Mouse (Mus musculus) midbrain, embryonic 15.5 days (tissue): ENCODE measurements around the gene Vsig2. TPM values are rescaled to one million over a fixed set of nuclear protein-coding genes. Genes with fewer than 3 reads are reported as not detected.

Experiments
- ATAC-seq: fragments of 200-750 bp; cut with Nextera tagmentation; replicated peaks from 2 replicates; pipeline ENCODE4 v1.8.0; 2017; ENCODE audit warnings: moderate TSS enrichment
- H3K27ac ChIP-seq: fragments of 300-500 bp; sonication (generic); 2 replicates; pipeline ENCODE4 v1.5.1; 2015; ENCODE audit warnings: mild to moderate bottlenecking, inconsistent platforms
- H3K27me3 ChIP-seq: fragments of 300-500 bp; sonication (generic); replicated peaks from 2 replicates; pipeline ENCODE4 v1.6.1; 2015; ENCODE audit warnings: inconsistent platforms
- H3K36me3 ChIP-seq: fragments of 300-500 bp; sonication (generic); replicated peaks from 2 replicates; pipeline ENCODE4 v1.6.1; 2015; ENCODE audit warnings: inconsistent platforms
- H3K4me1 ChIP-seq: fragments of 300-500 bp; sonication (generic); 2 replicates; pipeline ENCODE4 v1.6.1; 2015; ENCODE audit warnings: inconsistent platforms
- H3K4me2 ChIP-seq: fragments of 300-500 bp; sonication (generic); 2 replicates; pipeline ENCODE4 v1.6.1; 2015; ENCODE audit warnings: inconsistent platforms, mild to moderate bottlenecking, moderate library complexity
- H3K4me3 ChIP-seq: fragments of 300-500 bp; sonication (generic); 2 replicates; pipeline ENCODE4 v1.5.1; 2015; ENCODE audit warnings: mild to moderate bottlenecking, inconsistent platforms
- H3K9ac ChIP-seq: fragments of 300-500 bp; sonication (generic); 2 replicates; pipeline ENCODE4 v1.6.1; 2015; ENCODE audit warnings: mild to moderate bottlenecking, inconsistent platforms
- H3K9me3 ChIP-seq: fragments of 300-500 bp; sonication (generic); 2 replicates; pipeline ENCODE4 v1.6.1; 2016; ENCODE audit warnings: inconsistent platforms
- WGBS: fragments of 180-500 bp; shearing (Covaris S2); methylation state at CpG from one replicate; pipeline ENCODE4 v1.1.7; 2015; ENCODE audit warnings: mixed read lengths; 5-methylcytosine and 5-hydroxymethylcytosine counted together
- polyA plus RNA-seq: library from polyadenylated mRNA; unstranded; fragments of >200 nt; fragmentation: Nextera tagmentation; extraction: Ambion mirVana; gene quantifications from 2 replicates; pipeline ENCODE4 v1.2.1, GENCODE M21; 2015

The Vsig2 gene
- polyA plus RNA-seq, 1 experiment from 2014 or later: 0.59 TPM

DNA sequence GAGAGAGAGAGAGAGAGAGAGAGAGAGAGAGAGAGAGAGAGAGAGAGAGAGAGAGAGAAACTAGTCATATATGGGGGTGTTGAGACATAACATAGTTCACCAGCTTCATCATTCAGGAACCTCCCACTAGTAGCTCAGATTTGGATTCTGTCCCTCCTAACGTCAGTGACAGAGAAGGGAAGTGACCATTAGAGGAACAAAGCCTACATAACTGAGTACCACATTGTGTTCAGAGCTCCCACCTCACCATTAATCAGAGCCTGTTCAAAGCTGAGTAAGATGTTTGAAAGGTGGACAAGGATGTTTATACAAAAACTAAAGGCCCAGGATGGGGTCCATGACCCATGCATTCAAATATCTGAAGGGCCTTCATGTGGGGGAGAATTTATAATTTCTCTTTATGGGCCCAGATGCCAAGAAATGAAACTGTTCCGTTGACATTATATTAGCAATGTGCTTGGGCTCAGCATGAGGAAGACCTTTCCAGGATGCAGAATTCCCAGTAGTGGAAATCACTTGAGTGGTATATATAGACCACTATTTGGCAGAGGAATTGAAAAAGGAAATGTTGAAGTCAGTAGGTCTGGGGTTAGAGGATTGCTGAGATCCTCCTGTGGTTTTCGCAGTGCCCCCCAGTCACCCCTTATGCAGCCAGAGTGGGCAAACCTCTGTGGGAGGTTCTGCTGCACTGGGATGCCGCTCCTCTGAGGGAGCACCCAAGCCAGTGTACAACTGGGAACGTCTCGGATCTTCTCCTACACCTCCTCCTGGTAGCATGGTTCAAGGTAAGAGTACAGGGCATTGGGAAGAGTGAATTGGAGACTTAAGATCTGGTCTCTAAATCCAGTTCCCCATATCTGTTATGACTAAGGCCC lies 1.9 kb downstream of the Vsig2 start:
- Histone ChIP-seq H3K27me3 (peaks cover 18% of the 10 kb centered on the region), H3K4me3 (no peak overlapping the region), H3K36me3 (no peaks in the 10 kb centered on the region), H3K27ac (no peak overlapping the region), H3K9me3 (no peaks in the 10 kb centered on the region), H3K4me1 (peaks cover 16% of the 10 kb centered on the region), H3K9ac (no peak overlapping the region), H3K4me2 (no peak overlapping the region)
- no peak for ATAC-seq
- 81% methylated on average over 6 of the region's 6 CpGs for WGBS

DNA sequence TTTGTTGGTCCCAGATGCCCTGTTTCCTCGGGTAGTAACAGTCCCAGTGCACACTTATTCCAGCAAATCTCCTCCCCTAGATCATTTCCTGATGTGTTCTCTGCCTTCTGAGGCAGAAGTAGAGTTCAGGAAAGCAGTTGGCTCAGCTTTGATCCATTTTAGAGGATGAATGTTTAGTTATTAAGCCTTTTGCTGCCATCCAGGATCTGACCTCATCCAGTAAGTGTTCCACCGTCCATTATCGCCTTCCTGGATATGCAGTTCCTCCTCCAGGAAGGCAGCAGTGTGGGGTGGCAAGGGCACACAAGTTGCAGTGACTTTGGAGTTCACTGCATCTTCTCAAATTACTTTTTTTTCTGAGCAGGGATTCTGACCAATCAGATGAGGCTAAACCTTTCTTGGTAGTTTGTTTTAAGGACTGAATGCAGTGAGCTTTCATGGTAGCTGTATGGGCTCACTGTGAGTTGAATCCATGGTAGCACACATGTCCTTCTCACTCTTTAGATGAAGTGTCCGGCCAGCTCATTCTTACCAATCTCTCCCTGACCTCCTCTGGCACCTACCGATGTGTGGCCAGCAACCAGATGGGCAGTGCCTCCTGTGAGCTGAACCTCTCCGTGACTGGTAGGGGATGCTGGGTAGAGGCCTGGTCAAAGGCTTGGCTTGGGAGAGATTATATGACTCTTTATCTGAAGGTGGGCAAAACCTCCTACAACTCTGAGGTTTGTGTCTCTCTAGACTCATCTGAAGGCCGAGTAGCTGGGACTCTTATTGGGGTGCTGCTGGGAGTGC lies 3.0 kb downstream of the Vsig2 start:
- H3K9ac ChIP-seq: no peak overlapping the region
- H3K27me3 ChIP-seq: peaks cover 25% of the 10 kb centered on the region
- H3K36me3 ChIP-seq: no peaks in the 10 kb centered on the region
- H3K4me3 ChIP-seq: no peak overlapping the region
- no peak overlapping the region for H3K4me2 ChIP-seq
- no peak overlapping the region for H3K27ac ChIP-seq
- H3K9me3 ChIP-seq: no peaks in the 10 kb centered on the region
- ATAC-seq: no peak
- H3K4me1 ChIP-seq: peaks cover 19% of the 10 kb centered on the region
- 73% methylated on average over 7 of the region's 7 CpGs for WGBS

DNA sequence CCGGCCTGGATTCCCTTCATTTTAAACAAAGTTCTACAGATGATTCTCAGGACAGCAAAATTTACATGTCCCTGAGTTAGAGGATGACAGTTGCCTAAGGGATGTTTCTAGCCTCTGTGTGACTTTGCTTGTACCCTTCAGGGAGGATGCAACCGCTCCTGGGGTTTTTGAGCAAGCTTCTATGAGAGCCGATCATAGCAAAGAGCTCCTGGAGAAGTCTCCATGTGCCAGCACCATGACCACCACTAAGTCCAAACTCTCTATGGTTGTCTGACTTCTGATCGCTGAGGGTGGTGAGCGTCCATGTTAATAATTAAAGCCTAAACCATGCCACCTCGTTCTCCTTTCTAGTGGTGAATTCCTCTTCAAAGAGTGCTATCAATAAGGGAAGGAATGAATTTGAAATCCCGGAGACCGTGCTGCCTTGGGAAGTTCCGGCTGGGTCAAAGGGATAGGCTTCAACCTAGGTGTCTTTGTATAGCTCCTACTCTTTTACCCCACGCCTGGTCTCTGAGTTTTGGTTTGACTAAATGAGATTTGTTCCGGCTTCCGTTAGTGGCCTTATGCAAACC lies 4.9 kb downstream of the Vsig2 start:
- H3K27me3 ChIP-seq: peaks cover 28% of the 10 kb centered on the region
- ATAC-seq: no peak
- no peaks in the 10 kb centered on the region for H3K9me3 ChIP-seq
- peak overlapping the region; percentile 30; the same call in 1 of the 2 replicates for H3K4me3 ChIP-seq
- peaks cover 19% of the 10 kb centered on the region for H3K4me1 ChIP-seq
- 24% methylated on average over 12 of the region's 12 CpGs for WGBS
- H3K36me3 ChIP-seq: no peaks in the 10 kb centered on the region
- no peak overlapping the region for H3K9ac ChIP-seq
- H3K27ac ChIP-seq: no peak overlapping the region
- H3K4me2 ChIP-seq: peak overlapping the region; percentile 60

DNA sequence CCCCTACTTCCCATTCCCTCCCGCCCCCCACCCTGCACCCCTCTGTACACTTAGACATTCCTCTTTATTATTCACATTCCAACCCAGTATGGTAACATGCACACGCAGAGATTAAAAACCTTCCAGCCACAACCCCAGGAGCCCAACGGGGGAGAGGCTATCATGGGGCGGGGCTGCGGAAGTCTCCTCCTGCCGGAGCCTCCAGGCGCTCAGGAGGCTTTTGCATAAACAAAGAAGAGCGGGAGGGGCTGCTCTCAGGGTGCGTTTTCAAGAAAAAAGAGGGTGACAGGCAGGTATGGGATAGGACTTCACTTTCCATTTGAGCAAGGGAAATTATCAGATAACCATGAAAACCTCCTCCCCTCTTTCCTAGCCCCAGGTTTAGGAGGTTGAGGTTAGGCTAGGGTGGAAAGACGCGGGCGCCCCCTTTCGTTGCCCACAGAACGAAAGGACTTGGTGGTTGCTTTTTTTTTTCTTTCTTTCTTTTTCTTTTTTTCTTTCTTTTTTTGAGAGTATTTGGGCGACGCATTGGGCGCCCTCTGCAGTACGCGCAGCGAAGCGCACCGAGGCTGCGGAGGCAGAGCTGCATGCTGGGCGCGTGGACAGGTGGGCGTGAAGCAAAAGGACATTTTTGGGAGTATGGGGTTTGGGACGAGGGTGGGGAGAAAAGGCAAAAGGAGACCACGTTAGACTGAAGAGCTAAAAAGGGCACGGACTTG lies 5.6 kb downstream of the Vsig2 start:
- Histone ChIP-seq H3K27ac (no peak overlapping the region), H3K4me2 (peak overlapping the region; percentile 60), H3K4me3 (peak overlapping the region; percentile 30), H3K4me1 (peaks cover 19% of the 10 kb centered on the region), H3K9me3 (no peaks in the 10 kb centered on the region), H3K9ac (no peak overlapping the region), H3K36me3 (no peaks in the 10 kb centered on the region), H3K27me3 (peaks cover 33% of the 10 kb centered on the region)
- WGBS: under 1% methylated on average over 29 of the region's 29 CpGs
- ATAC-seq: peak; percentile 75

DNA sequence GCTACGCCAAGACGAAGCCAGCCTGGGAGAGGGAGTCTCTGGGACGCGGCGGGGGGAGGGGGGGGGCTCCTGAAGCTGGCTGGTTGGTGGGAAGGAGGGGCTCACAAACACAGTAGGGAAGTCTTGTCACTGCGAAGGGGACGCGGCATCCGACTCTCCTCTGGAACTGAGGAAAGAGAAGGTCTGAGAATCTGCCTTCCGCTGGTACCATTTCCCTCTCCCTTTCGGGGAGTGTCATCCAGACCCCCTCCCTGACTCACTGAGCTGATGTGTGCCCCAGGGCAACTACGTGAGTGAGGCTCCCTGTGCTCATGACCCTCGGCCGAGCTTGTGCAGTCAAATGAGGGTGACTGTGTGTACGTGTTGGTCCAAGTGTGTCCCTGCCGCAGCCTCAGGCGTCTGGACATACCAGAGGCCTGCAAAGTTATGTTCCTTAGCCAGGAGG lies 6.1 kb downstream of the Vsig2 start:
- H3K9ac ChIP-seq: no peak overlapping the region
- H3K4me3 ChIP-seq: peak overlapping the region; percentile 30
- H3K4me1 ChIP-seq: peaks cover 19% of the 10 kb centered on the region
- peak; percentile 65 for ATAC-seq
- WGBS: 8% methylated on average over 17 of the region's 17 CpGs
- H3K36me3 ChIP-seq: no peaks in the 10 kb centered on the region
- peak overlapping the region; percentile 60 for H3K4me2 ChIP-seq
- H3K27ac ChIP-seq: no peak overlapping the region
- no peaks in the 10 kb centered on the region for H3K9me3 ChIP-seq
- H3K27me3 ChIP-seq: peaks cover 39% of the 10 kb centered on the region

DNA sequence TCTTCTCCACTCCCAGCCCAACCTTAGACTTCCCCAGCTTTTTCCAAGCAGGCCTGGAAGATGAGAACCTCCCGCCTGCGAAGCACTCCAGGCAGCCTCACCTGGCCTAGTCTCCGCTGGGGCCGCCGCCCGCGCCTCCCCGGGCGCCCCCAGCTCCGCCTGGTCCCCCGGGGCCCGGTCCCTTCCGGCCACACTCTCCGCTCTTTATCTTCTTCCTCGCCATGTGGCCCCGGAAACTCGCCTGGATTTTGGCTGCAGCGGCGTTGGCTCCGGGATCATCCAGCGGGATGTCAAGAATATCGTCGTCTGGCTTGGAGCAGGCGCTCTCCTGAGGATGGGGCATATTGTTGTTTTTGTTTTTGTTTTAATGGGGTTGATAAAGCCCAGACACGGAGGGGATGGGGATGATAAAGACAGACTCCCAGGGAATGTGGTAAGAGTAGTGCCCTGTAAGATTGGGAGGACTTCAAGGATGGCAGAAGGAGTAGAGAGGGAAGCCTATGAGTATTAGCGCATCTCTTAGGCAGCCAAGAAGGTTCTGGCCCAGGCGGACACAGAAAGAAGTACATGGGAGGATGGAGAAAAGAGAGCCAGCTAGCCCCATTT lies 6.9 kb downstream of the Vsig2 start:
- WGBS: 12% methylated on average over 27 of the region's 27 CpGs
- Histone ChIP-seq H3K36me3 (no peaks in the 10 kb centered on the region), H3K27ac (no peak overlapping the region), H3K9ac (no peak overlapping the region), H3K4me2 (peak overlapping the region; percentile 17), H3K4me3 (no peak overlapping the region), H3K27me3 (peaks cover 46% of the 10 kb centered on the region), H3K4me1 (peaks cover 19% of the 10 kb centered on the region), H3K9me3 (no peaks in the 10 kb centered on the region)
- peak; percentile 19; the same call in 1 of the 2 replicates for ATAC-seq

DNA sequence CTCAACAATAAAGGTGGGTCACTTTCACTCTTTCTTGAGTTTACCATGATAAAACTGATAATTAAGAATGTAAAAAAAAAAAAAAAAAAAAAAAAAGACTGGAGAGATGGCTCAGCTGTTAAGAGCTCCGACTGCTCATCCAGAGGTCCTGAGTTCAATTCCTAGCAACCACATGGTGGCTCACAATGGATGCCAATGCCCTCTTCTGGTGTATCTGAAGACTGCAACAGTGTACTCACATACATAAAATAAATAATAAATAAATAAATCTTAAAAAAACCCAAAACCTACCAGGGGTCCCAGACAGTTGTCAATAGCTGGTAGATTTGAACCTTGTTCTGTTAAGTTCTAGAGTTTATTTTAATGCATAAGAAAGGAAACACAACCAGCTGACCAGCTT lies 7.8 kb downstream of the Vsig2 start:
- Histone ChIP-seq H3K9me3 (no peaks in the 10 kb centered on the region), H3K4me1 (peaks cover 23% of the 10 kb centered on the region), H3K4me2 (no peak overlapping the region), H3K27ac (no peak overlapping the region), H3K27me3 (peaks cover 52% of the 10 kb centered on the region), H3K36me3 (no peaks in the 10 kb centered on the region), H3K9ac (no peak overlapping the region), H3K4me3 (no peak overlapping the region)
- WGBS: 84% methylated on average over 1 of the region's 1 CpGs
- ATAC-seq: no peak

DNA sequence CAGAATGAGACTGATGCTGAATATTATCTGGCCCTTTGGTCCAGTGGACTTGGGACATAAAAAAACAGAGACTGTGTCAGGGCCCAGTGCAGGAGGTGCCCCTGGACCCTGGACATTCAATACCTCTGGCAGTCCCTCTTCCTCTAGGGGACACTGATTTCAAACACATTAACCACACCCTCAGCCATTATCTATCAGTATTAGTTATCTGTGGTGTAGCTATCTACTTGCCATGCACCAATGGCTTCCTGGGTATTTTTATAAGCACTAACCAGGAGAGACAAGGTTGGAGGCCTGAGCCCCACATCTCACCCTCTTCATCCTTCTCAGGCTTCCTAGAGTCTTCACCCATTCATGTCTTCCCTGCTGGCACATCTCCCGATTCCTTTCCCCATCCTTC lies 11.4 kb downstream of the Vsig2 start:
- Histone ChIP-seq H3K36me3 (no peaks in the 10 kb centered on the region), H3K9ac (no peak overlapping the region), H3K4me3 (no peak overlapping the region), H3K4me2 (no peak overlapping the region), H3K27me3 (peaks cover 72% of the 10 kb centered on the region), H3K27ac (no peak overlapping the region), H3K9me3 (no peaks in the 10 kb centered on the region), H3K4me1 (peaks cover 30% of the 10 kb centered on the region)
- 56% methylated on average over 1 of the region's 1 CpGs for WGBS
- ATAC-seq: no peak

DNA sequence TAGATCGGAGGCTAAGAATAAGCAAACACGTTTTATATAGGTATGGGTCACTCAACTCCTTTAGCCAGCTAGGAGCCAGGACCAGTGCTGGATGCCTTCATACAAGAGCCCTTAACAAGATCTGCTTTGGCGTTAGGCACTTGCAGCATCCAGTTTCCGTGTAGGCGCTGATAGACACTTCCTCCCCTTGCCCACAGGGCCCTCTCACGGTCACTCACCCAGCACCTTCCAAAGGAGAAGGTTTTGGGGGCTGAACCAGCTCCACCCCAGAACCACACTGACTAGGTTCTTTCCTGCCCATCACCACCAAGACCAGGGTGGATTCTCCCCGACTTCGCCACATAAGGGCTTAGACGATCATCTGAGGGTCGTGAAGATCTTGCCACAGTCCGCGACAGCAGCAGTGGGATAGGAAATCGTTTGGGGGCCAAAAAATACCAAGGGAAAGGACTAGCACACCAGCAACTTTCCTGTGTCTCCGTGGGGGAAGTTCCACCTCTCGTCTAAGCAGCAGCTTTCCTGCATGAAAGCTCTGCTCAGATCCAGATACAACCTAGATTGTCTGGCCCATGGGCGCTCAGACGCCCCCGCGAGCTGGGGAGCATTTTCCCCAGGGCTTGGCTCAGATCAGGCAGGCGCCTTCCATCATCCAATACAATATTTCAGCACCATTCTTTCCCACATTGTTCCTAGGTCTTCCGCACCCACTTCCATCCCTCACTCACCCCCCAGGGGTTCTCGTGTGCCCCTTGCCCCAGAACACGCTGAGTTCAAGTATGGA lies 12.9 kb downstream of the Vsig2 start:
- peak overlapping the region; percentile 33 for H3K9ac ChIP-seq
- peak overlapping the region; percentile 97 for H3K4me2 ChIP-seq
- no peaks in the 10 kb centered on the region for H3K9me3 ChIP-seq
- H3K4me3 ChIP-seq: peak overlapping the region; percentile 50
- 3% methylated on average over 23 of the region's 23 CpGs for WGBS
- no peak; the same call in 1 of the 2 replicates for ATAC-seq
- H3K27ac ChIP-seq: no peak overlapping the region
- peaks cover 25% of the 10 kb centered on the region for H3K4me1 ChIP-seq
- H3K36me3 ChIP-seq: no peaks in the 10 kb centered on the region
- H3K27me3 ChIP-seq: peaks cover 60% of the 10 kb centered on the region

DNA sequence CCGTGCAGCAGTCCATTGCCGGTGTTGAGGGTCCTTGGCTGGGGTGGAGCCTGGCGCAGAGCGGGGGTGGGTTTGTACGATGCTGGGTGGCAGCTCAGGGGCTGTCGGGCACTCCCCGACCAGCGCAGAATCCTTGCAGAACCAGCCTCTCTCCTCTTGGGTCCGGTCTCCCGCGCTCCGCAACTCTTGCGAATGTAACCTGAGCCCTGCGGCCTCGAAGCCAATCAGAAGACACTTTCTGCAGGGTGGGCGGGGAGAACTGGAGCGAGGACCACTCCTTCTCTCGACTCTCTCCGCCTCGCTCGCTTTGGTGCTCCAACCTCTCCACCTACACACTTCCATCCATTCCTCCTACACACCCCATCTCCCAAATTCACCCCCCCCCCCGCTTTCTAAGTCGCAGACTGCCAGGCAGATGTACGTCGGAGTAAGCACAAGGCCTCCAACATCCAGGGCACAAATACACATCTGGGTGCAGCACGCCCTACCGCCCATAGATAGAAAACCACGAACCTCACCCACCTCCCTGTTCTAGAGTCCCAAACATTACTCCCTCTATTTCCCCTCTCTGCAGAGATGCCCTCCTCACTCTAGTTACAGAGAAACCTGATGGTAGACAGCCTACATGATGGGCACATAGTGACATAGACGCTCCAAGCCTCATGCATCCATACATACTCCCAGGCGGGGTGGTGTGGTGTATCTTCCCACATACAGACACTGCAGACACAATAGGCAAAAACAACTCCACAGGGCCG lies 13.7 kb downstream of the Vsig2 start, which contains the start of gene Nrgn:
Gene Nrgn, minus strand, starts transcription at position 369 of the 758 bp plus-strand sequence.
- peak; percentile 90 for ATAC-seq
- Histone ChIP-seq H3K4me2 (peak within 1 kb of the TSS; percentile 97), H3K4me1 (peaks cover 25% of the 10 kb centered on the region), H3K27ac (no peak within 1 kb of the TSS), H3K9ac (peak within 1 kb of the TSS; percentile 33), H3K9me3 (no peaks in the 10 kb centered on the region), H3K4me3 (peak within 1 kb of the TSS; percentile 50), H3K36me3 (no peaks in the 10 kb centered on the region), H3K27me3 (peaks cover 60% of the 10 kb centered on the region)
- 5% methylated on average over 31 of the region's 31 CpGs for WGBS
